Mouse (Mus musculus) intestine, embryonic 14.5 days (tissue): Measurements from ENCODE around the gene Il34. TPM values are rescaled to one million over a fixed set of nuclear protein-coding genes. Genes with fewer than 3 reads are reported as not detected.

Source experiments
- ATAC-seq: fragments of 200-750 bp; cut with Nextera tagmentation; replicated peaks from 2 replicates; pipeline ENCODE4 v1.8.0; 2017; ENCODE audit warnings: low read depth, moderate number of reproducible peaks, moderate TSS enrichment, moderate library complexity; ENCODE audit not compliant: low FRiP score, low TSS enrichment
- DNase-seq: peaks from one replicate; pipeline ENCODE4 v3.0.0-alpha.2; 2018; ENCODE audit warnings: low spot score
- H3K27ac ChIP-seq: fragments of 300-500 bp; sonication (generic); 2 replicates; pipeline ENCODE4 v1.5.1; 2014; ENCODE audit warnings: low read depth, mild to moderate bottlenecking, control low read depth
- H3K27me3 ChIP-seq: fragments of 300-500 bp; sonication (generic); replicated peaks from 2 replicates; pipeline ENCODE4 v1.6.1; 2014; ENCODE audit warnings: low read length, control low read depth; ENCODE audit not compliant: control insufficient read depth, insufficient read depth
- H3K36me3 ChIP-seq: fragments of 300-500 bp; sonication (generic); 2 replicates; pipeline ENCODE4 v1.6.1; 2014; ENCODE audit warnings: low read length, control low read depth; ENCODE audit not compliant: control insufficient read depth, insufficient read depth
- H3K4me1 ChIP-seq: fragments of 300-500 bp; sonication (generic); replicated peaks from 2 replicates; pipeline ENCODE4 v1.6.1; 2014; ENCODE audit warnings: low read length, control low read depth, mixed read lengths; ENCODE audit not compliant: control insufficient read depth, insufficient read depth
- H3K4me2 ChIP-seq: fragments of 300-500 bp; sonication (generic); 2 replicates; pipeline ENCODE4 v1.6.1; 2014; ENCODE audit warnings: low read length
- H3K4me3 ChIP-seq: fragments of 300-500 bp; sonication (generic); 2 replicates; pipeline ENCODE4 v1.5.1; 2014; ENCODE audit warnings: low read depth, low read length, control low read depth, mixed read lengths
- H3K9ac ChIP-seq: fragments of 300-500 bp; sonication (generic); 2 replicates; pipeline ENCODE4 v1.6.1; 2014; ENCODE audit warnings: mild to moderate bottlenecking, low read length
- H3K9me3 ChIP-seq: fragments of 300-500 bp; sonication (generic); 2 replicates; pipeline ENCODE4 v1.6.1; 2016; ENCODE audit warnings: low read length, control low read depth; ENCODE audit not compliant: control insufficient read depth
- WGBS: fragments of 180-500 bp; shearing (Covaris S2); extraction: QIAGEN DNeasy Blood & Tissue Kit; methylation state at CpG from one replicate; pipeline ENCODE4 v1.1.7; 2014; 5-methylcytosine and 5-hydroxymethylcytosine counted together
- polyA plus RNA-seq: library from polyadenylated mRNA; unstranded; fragments of >200 nt; fragmentation: Nextera tagmentation; extraction: Ambion mirVana; gene quantifications from 2 replicates; pipeline ENCODE4 v1.2.1, GENCODE M21; 2014

Gene Il34
- polyA plus RNA-seq, 1 experiment from 2014 or later = 1.5 TPM

- H3K27ac ChIP-seq = no peak overlapping the region
- ATAC-seq (no peak), DNase-seq (no peak)
- peaks cover 77% of the 10 kb centered on the region for H3K36me3 ChIP-seq
- no peak overlapping the region for H3K9ac ChIP-seq
- WGBS = 83% methylated on average over 3 of the region's 3 CpGs
- no peak overlapping the region for H3K4me3 ChIP-seq
- no peak overlapping the region for H3K4me2 ChIP-seq
- no peaks in the 10 kb centered on the region for H3K27me3 ChIP-seq
- peaks cover 12% of the 10 kb centered on the region for H3K4me1 ChIP-seq
- H3K9me3 ChIP-seq = no peaks in the 10 kb centered on the region
These were observed 36.4 kb upstream of the Il34 start for GRCm38 (mm10) chr8:110842012-110842574.

GRCm38 (mm10) chr8:110831956-110832355 lies 26.2 kb upstream of the Il34 start:
- Histone ChIP-seq H3K4me3 (no peak overlapping the region), H3K4me2 (no peak overlapping the region), H3K9ac (no peak overlapping the region), H3K27me3 (no peaks in the 10 kb centered on the region), H3K36me3 (peaks cover 98% of the 10 kb centered on the region), H3K27ac (no peak overlapping the region), H3K4me1 (no peaks in the 10 kb centered on the region), H3K9me3 (no peaks in the 10 kb centered on the region)
- no peak for DNase-seq
- no peak for ATAC-seq
- WGBS = 88% methylated on average over 3 of the region's 3 CpGs

GRCm38 (mm10) chr8:110828511-110828910 lies 22.8 kb upstream of the Il34 start:
- H3K27me3 ChIP-seq = no peaks in the 10 kb centered on the region
- H3K9me3 ChIP-seq = no peaks in the 10 kb centered on the region
- peaks cover 98% of the 10 kb centered on the region for H3K36me3 ChIP-seq
- no peak overlapping the region for H3K4me2 ChIP-seq
- no peaks in the 10 kb centered on the region for H3K4me1 ChIP-seq
- ATAC-seq (no peak), DNase-seq (no peak)
- 80% methylated on average over 3 of the region's 3 CpGs for WGBS
- H3K27ac ChIP-seq = no peak overlapping the region
- H3K4me3 ChIP-seq = no peak overlapping the region
- no peak overlapping the region for H3K9ac ChIP-seq

GRCm38 (mm10) chr8:110824861-110825260 lies 19.1 kb upstream of the Il34 start:
- Histone ChIP-seq H3K4me1 (no peaks in the 10 kb centered on the region), H3K9ac (no peak overlapping the region), H3K27ac (no peak overlapping the region), H3K27me3 (no peaks in the 10 kb centered on the region), H3K36me3 (peaks cover 99% of the 10 kb centered on the region), H3K4me3 (no peak overlapping the region), H3K4me2 (no peak overlapping the region), H3K9me3 (no peaks in the 10 kb centered on the region)
- 97% methylated on average over 1 of the region's 1 CpGs for WGBS
- no peak for DNase-seq
- ATAC-seq = no peak

- H3K9me3 ChIP-seq = no peaks in the 10 kb centered on the region
- DNase-seq = no peak
- 80% methylated on average over 3 of the region's 3 CpGs for WGBS
- H3K9ac ChIP-seq = no peak overlapping the region
- peaks cover 100% of the 10 kb centered on the region for H3K36me3 ChIP-seq
- H3K4me2 ChIP-seq = no peak overlapping the region
- H3K27ac ChIP-seq = no peak overlapping the region
- ATAC-seq = no peak
- no peaks in the 10 kb centered on the region for H3K27me3 ChIP-seq
- no peak overlapping the region for H3K4me3 ChIP-seq
- no peaks in the 10 kb centered on the region for H3K4me1 ChIP-seq
These were observed 16.2 kb upstream of the Il34 start for GRCm38 (mm10) chr8:110821960-110822359.

- Histone ChIP-seq H3K36me3 (peaks cover 100% of the 10 kb centered on the region), H3K4me3 (no peak overlapping the region), H3K4me2 (no peak overlapping the region), H3K4me1 (no peaks in the 10 kb centered on the region), H3K27ac (no peak overlapping the region), H3K9me3 (no peaks in the 10 kb centered on the region), H3K27me3 (no peaks in the 10 kb centered on the region), H3K9ac (no peak overlapping the region)
- whole genome bisulfite sequencing = 95% methylated on average over 2 of the region's 2 CpGs
- no peak for DNase-seq
- no peak for ATAC-seq
These were observed 14.5 kb upstream of the Il34 start for GRCm38 (mm10) chr8:110820257-110820656.

- Histone ChIP-seq H3K27ac (no peak overlapping the region), H3K4me2 (no peak overlapping the region), H3K9me3 (no peaks in the 10 kb centered on the region), H3K27me3 (no peaks in the 10 kb centered on the region), H3K9ac (no peak overlapping the region), H3K4me1 (no peaks in the 10 kb centered on the region), H3K4me3 (no peak overlapping the region), H3K36me3 (peaks cover 100% of the 10 kb centered on the region)
- ATAC-seq = no peak
- 87% methylated on average over 3 of the region's 3 CpGs for WGBS
- DNase-seq = no peak
These were observed 12.9 kb upstream of the Il34 start for GRCm38 (mm10) chr8:110818593-110818992.

GRCm38 (mm10) chr8:110816990-110817389 lies 11.3 kb upstream of the Il34 start:
- no peak overlapping the region for H3K27ac ChIP-seq
- DNase-seq (no peak), ATAC-seq (no peak)
- H3K36me3 ChIP-seq = peaks cover 100% of the 10 kb centered on the region
- no peaks in the 10 kb centered on the region for H3K4me1 ChIP-seq
- H3K9ac ChIP-seq = no peak overlapping the region
- WGBS = 95% methylated on average over 1 of the region's 1 CpGs
- H3K4me2 ChIP-seq = no peak overlapping the region
- no peaks in the 10 kb centered on the region for H3K27me3 ChIP-seq
- H3K9me3 ChIP-seq = no peaks in the 10 kb centered on the region
- H3K4me3 ChIP-seq = no peak overlapping the region

GRCm38 (mm10) chr8:110815308-110815707 lies 9.6 kb upstream of the Il34 start:
- H3K27ac ChIP-seq = no peak overlapping the region
- no peaks in the 10 kb centered on the region for H3K4me1 ChIP-seq
- no peak for DNase-seq
- no peak for ATAC-seq
- H3K9me3 ChIP-seq = no peaks in the 10 kb centered on the region
- WGBS = 73% methylated on average over 3 of the region's 3 CpGs
- no peak overlapping the region for H3K4me3 ChIP-seq
- H3K9ac ChIP-seq = no peak overlapping the region
- H3K4me2 ChIP-seq = no peak overlapping the region
- peaks cover 100% of the 10 kb centered on the region for H3K36me3 ChIP-seq
- H3K27me3 ChIP-seq = no peaks in the 10 kb centered on the region
